Comparison of ENCODE assay signal across 9 mouse cellular contexts in the genomic region with DNA sequence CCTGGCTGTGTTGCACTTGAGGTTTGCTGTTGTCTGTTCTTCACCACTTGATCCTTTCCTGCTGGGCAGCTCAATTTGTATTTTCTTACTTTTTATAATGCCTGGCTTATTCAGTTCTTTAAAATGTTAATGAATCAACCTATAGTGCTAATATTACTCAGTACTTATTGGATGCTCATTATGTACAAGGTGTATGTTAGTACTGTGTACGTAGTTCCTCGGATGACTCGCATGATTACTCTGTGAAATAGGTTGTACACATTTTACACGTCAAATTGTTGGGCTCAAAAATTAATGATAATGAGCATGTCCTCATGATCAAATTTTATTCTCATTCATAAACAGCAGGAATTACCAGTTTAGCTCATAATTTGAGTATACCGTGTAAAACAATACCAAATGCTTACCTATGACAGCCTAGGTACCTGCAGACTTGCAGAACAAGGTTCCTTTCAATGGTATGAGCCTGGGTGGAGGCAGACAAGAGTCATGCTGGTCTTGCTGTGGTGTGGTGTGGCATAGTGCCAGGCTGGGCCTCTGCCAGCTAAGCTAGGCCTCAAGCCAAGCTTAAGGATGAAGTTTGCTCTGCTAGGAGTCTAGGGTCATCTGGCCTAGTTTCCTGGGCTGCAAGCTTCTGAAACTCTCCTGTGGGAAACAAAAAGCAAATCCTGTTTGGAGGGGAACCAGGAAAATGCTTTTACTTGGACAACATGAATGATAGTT. TPM values are rescaled to one million over a fixed set of nuclear protein-coding genes. Genes with fewer than 3 reads are reported as not detected.
DNase-seq lines count a peak whose midpoint lies in the region; ATAC-seq and TF ChIP-seq lines count a peak whose summit lies in the region.
"Had no signal": no experiment of that assay in that cellular context is flagged by ENCODE, and none has a peak within 500 bp of the region (broad histone marks: within the 10 kb centered on the region; RNA-seq: fewer than 3 reads in every experiment).

No protein-coding gene starts in this region.

- intact Hi-C loops in left cerebral cortex, postnatal 14 days (cut with DNase I): no loop called here

- H3K4me3 ChIP-seq in heart, embryonic 11.5 days (ENCODE audit: low read depth, low read length): no peak overlapping the region
- no peak overlapping the region for H3K4me3 ChIP-seq in heart, postnatal 0 days (ENCODE audit: low read depth, low read length)
- H3K4me3 ChIP-seq: neural tube, embryonic 12.5 days had no signal

- no peaks in the 10 kb centered on the region for H3K27me3 ChIP-seq in heart, embryonic 11.5 days (ENCODE audit: control insufficient read depth, insufficient read depth, low read length)
- no peaks in the 10 kb centered on the region for H3K27me3 ChIP-seq in heart, postnatal 0 days (ENCODE audit: control insufficient read depth, insufficient read depth, low read length)
- H3K27me3 ChIP-seq: neural tube, embryonic 12.5 days had no signal

- 86% methylated on average over 5 of the region's 5 CpGs for WGBS in heart, embryonic 11.5 days (ENCODE audit: insufficient replicate concordance)
- WGBS in heart, postnatal 0 days: 76% methylated on average over 5 of the region's 5 CpGs

- H3K36me3 ChIP-seq in heart, embryonic 11.5 days (ENCODE audit: control insufficient read depth, insufficient read depth, low read length): no peaks in the 10 kb centered on the region
- no peaks in the 10 kb centered on the region for H3K36me3 ChIP-seq in heart, postnatal 0 days (replicated peaks; ENCODE audit: control insufficient read depth, insufficient read depth, low read length)
- H3K36me3 ChIP-seq: neural tube, embryonic 12.5 days had no signal

- no peak for ATAC-seq in heart, embryonic 11.5 days (replicated peaks; ENCODE audit: insufficient number of reproducible peaks, low FRiP score, low TSS enrichment)
- ATAC-seq in heart, postnatal 0 days (ENCODE audit: insufficient read depth, low read depth): peak; percentile 93

- H3K9me3 ChIP-seq in heart, embryonic 11.5 days (replicated peaks; ENCODE audit: control insufficient read depth, low read length): no peaks in the 10 kb centered on the region
- no peaks in the 10 kb centered on the region for H3K9me3 ChIP-seq in heart, postnatal 0 days (replicated peaks; ENCODE audit: control insufficient read depth, low read length)
- H3K9me3 ChIP-seq: neural tube, embryonic 12.5 days had no signal

- TF ChIP-seq CTCF in heart, postnatal 0 days (IDR thresholded peaks at IDR 0.05; ENCODE audit: low read depth): no peak

- no peak for TF ChIP-seq EP300 in heart, postnatal 0 days (IDR thresholded peaks at IDR 0.05; ENCODE audit: low read depth)

- peak; percentile 88 to 92 for DNase-seq in heart, adult 18-20 months
- DNase-seq in NIH3T3 (ENCODE audit: low read depth): peak; percentile 89
- peak; percentile 67 to 87 for DNase-seq in cerebellum, postnatal 4 days (ENCODE audit: low spot score in 2 of 2)
- DNase-seq in heart, postnatal 0 days (ENCODE audit: low spot score): peak; percentile 59
- peak; percentile 42 to 57 for DNase-seq in left cerebral cortex, postnatal 14 days (ENCODE audit: low spot score in 2 of 2)
- peak; percentile 58 for DNase-seq in right cerebral cortex, postnatal 14 days
- DNase-seq in retina, postnatal 1 day: no peak

- H3K9ac ChIP-seq in heart, embryonic 11.5 days (ENCODE audit: low read depth, low read length): no peak overlapping the region
- no peak overlapping the region for H3K9ac ChIP-seq in heart, postnatal 0 days (replicated peaks; ENCODE audit: low read depth, low read length)
- H3K9ac ChIP-seq: neural tube, embryonic 12.5 days had no signal

- no peaks in the 10 kb centered on the region for H3K4me1 ChIP-seq in heart, embryonic 11.5 days (ENCODE audit: control insufficient read depth, insufficient read depth, low read length)
- H3K4me1 ChIP-seq in heart, postnatal 0 days (ENCODE audit: control insufficient read depth, insufficient read depth): peaks cover 10% of the 10 kb centered on the region; the same call in 1 of the 2 replicates
- H3K4me1 ChIP-seq: neural tube, embryonic 12.5 days had no signal

- no peak overlapping the region for H3K4me2 ChIP-seq in heart, embryonic 11.5 days
- H3K4me2 ChIP-seq in heart, postnatal 0 days (ENCODE audit: low read depth, low read length): no peak overlapping the region
- H3K4me2 ChIP-seq: neural tube, embryonic 12.5 days had no signal

- no peak overlapping the region for H3K27ac ChIP-seq in heart, embryonic 11.5 days (ENCODE audit: low read depth, low read length)
- H3K27ac ChIP-seq in heart, postnatal 0 days (ENCODE audit: low read depth): 0 out of 2 replicates have a peak overlapping the region, but pooled peaks have one; percentile 34
- H3K27ac ChIP-seq: neural tube, embryonic 12.5 days had no signal

RNA-seq across cellular contexts. Expression of gene Ell2, which starts 45.8 kb away (rescaled TPM):
- total RNA-seq in heart, adult 18-20 months (2021): 10 to 100 TPM; 25.2 to 31.5 TPM
- 8.2 and 10.4 TPM in 2 replicates for polyA plus RNA-seq in heart, embryonic 11.5 days (2014; fragmentation: Nextera tagmentation; extraction: Ambion mirVana)
- total RNA-seq in heart, postnatal 0 days (2014; rRNA removed; ENCODE audit: low replicate concordance): 2.9 and 3.2 TPM in 2 replicates
- 2.2 and 2.5 TPM in 2 replicates for polyA plus RNA-seq in heart, postnatal 0 days (2015; fragmentation: Nextera tagmentation; extraction: Ambion mirVana)
- 10 to 100 TPM; 40.3 to 43.0 TPM for total RNA-seq in left cerebral cortex, postnatal 14 days (2021)
